Mouse (Mus musculus) macrophage (primary cell): ENCODE results near the gene Emx2. TPM values are rescaled to one million over a fixed set of nuclear protein-coding genes. Genes with fewer than 3 reads are reported as not detected.

Source experiments
- H3K27ac ChIP-seq: fragments of 350-480 bp; formaldehyde crosslinking; 2 replicates; pipeline ENCODE4 v1.9.0; 2021
- H3K36me3 ChIP-seq: fragments of 350-480 bp; formaldehyde crosslinking; 2 replicates; pipeline ENCODE4 v1.9.0; 2021; ENCODE audit errors: inconsistent target
- H3K4me3 ChIP-seq: fragments of 350-480 bp; formaldehyde crosslinking; 2 replicates; pipeline ENCODE4 v1.9.0; 2021; ENCODE audit errors: inconsistent target
- H3K79me2 ChIP-seq: fragments of 350-480 bp; formaldehyde crosslinking; 2 replicates; pipeline ENCODE4 v1.9.0; 2021; ENCODE audit errors: inconsistent target
- WGBS: methylation state at CpG from one replicate; pipeline ENCODE4 v1.1.7; 2026; ENCODE audit warnings: inconsistent platforms; ENCODE audit not compliant: missing documents; 5-methylcytosine and 5-hydroxymethylcytosine counted together
- polyA plus RNA-seq: library from polyadenylated mRNA; stranded (reverse); fragments of 250-400 nt; gene quantifications from 3 replicates; pipeline ENCODE4 v1.2.4, GENCODE M21; 2018; ENCODE audit warnings: inconsistent platforms

Emx2 gene
- polyA plus RNA-seq, 1 experiment from 2014 or later, result not detected

DNA sequence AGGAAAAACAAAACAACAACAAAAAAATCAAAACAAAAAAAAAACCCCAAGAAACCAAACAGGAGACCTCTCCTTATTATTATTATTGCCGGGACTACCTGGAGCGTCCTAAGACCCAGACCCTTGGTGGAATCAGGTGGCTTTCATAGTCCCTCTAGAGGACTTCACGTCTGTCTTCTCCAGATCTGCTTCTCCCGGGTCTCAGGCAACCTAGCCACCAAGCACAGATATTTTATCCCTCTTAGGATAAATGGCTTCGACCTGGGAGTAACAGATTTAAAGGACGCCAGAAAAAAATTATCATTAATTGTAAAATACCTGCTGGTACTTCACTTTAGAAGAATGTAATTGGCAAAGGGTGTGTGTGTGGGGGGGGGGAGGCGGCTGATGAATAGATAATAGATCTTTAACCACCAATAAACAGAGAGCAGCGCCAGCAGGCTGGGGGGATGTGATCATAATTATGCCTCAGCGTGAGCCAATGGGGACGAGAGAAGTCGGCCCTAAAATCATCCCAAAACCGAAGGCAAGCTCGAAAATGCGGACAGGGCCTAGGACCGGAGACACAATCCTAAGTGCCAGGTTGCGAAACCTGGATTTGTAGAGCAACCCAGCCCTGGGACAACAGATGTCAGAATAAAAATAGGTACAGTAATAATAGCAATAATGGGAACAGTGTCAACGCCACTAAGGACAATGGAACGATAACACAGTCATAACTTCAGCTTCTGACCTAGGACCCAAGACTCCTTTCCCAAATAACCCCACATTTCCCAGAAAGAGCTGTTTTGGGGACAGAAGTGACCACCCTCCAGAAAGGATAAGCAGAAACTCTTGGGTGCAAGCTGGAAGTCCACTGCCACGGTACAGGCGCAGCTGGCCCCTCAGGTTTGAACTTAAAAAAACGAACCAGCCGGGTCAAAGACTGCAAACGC lies 894 bp upstream of the Emx2 start:
- H3K4me3 ChIP-seq, result no peak overlapping the region
- no peaks in the 10 kb centered on the region for H3K79me2 ChIP-seq
- WGBS, result 10% methylated on average over 23 of the region's 23 CpGs
- no peak overlapping the region for H3K27ac ChIP-seq
- H3K36me3 ChIP-seq, result no peaks in the 10 kb centered on the region

DNA sequence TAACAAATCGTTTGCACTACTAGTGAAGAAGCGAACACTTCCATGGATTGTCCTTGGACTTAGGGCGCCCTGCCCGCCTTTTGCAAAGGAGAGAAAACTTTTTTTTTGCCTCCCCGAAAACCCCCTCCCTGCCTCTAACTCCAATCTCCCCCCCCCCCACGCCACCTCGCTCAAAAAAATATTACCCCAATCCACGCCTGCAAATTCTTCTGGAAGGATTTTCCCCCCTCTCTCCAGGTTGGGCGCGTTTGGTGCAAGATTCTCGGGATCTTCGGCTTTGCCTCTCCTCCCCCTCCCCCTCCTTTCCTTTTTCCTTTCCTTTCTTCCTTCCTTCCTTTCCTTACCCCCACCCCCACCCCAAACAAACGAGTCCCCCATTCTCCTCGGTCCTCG lies 567 bp downstream of the Emx2 start:
- Histone ChIP-seq H3K27ac (no peak overlapping the region), H3K36me3 (no peaks in the 10 kb centered on the region), H3K4me3 (no peak overlapping the region), H3K79me2 (no peaks in the 10 kb centered on the region)
- WGBS, result 10% methylated on average over 12 of the region's 15 CpGs

- 3% methylated on average over 75 of the region's 75 CpGs for WGBS
- no peaks in the 10 kb centered on the region for H3K36me3 ChIP-seq
- H3K27ac ChIP-seq, result no peak overlapping the region
- H3K4me3 ChIP-seq, result no peak overlapping the region
- H3K79me2 ChIP-seq, result no peaks in the 10 kb centered on the region
Observed at GRCm38 (mm10) chr19:59459158-59459781, 1.1 kb downstream of the Emx2 start.

DNA sequence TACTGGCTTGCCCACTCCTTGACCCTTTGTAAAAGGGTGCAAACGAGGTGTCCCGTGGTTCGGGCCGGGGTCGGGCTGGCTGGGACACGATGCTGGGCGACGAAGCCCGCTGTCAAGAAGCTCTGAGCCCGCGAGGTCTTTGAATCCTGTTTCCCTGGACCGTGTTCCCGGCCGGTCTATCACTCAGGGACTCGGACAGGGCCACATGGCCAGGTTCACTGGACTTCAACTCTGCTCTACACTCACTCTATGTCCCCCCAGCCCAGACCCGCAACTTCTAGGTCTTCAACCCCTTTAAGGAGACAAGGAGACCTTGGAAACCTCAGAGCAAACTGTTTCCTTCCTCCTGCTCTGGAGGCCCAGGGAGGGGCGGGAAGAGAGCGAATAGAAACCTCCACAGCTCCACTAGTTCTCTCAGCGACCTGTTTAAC lies 1.7 kb downstream of the Emx2 start:
- Histone ChIP-seq H3K27ac (no peak overlapping the region), H3K4me3 (no peak overlapping the region), H3K79me2 (no peaks in the 10 kb centered on the region), H3K36me3 (no peaks in the 10 kb centered on the region)
- WGBS, result 2% methylated on average over 19 of the region's 19 CpGs

GRCm38 (mm10) chr19:59460328-59461115 lies 2.4 kb downstream of the Emx2 start:
- WGBS, result 3% methylated on average over 33 of the region's 34 CpGs
- no peak overlapping the region for H3K4me3 ChIP-seq
- no peak overlapping the region for H3K27ac ChIP-seq
- H3K36me3 ChIP-seq, result no peaks in the 10 kb centered on the region
- no peaks in the 10 kb centered on the region for H3K79me2 ChIP-seq

GRCm38 (mm10) chr19:59461481-59462421 lies 3.6 kb downstream of the Emx2 start:
- 11% methylated on average over 36 of the region's 36 CpGs for WGBS
- no peak overlapping the region for H3K4me3 ChIP-seq
- no peaks in the 10 kb centered on the region for H3K79me2 ChIP-seq
- H3K27ac ChIP-seq, result no peak overlapping the region
- no peaks in the 10 kb centered on the region for H3K36me3 ChIP-seq

DNA sequence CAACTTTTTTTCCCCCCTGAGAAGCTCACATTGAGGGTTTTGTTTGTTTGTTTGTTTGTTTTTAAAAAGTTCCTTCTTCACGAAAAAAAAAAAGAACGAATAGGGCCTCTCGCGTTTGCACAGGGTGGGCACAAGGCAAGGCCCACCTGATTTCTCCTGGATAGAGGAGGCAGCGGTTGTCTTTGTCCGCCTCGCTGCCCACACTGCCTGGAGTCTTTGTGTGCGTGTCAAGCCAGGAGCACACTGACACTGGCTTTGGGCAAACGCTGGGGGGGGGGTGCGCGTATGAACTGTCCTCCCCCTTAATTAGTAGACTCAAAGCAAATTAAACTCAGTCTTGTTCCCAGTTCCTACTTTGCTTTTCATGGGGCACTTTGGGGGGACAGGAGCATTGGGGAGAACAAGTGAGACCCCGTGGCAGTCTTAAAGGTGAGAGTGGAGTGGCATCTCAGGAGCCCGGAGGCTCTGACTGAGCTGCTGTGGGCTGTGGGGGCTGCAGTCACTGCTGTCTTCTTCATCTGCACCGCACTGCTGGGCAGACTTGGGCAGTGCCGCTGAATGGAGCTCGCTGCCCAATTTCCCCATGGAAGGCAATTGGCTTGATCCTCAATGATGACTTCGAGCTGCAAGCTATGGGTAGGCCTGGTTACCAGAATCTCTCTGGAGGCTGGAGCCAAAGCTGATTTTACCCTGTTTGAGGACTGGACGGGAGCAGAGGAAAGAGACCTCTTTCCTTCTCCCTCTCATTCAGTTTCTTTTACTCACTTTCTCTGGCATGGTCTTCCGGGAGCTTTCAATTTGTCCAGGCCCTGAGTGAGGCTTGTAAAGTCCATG lies 4.5 kb downstream of the Emx2 start:
- WGBS, result 15% methylated on average over 19 of the region's 19 CpGs

DNA sequence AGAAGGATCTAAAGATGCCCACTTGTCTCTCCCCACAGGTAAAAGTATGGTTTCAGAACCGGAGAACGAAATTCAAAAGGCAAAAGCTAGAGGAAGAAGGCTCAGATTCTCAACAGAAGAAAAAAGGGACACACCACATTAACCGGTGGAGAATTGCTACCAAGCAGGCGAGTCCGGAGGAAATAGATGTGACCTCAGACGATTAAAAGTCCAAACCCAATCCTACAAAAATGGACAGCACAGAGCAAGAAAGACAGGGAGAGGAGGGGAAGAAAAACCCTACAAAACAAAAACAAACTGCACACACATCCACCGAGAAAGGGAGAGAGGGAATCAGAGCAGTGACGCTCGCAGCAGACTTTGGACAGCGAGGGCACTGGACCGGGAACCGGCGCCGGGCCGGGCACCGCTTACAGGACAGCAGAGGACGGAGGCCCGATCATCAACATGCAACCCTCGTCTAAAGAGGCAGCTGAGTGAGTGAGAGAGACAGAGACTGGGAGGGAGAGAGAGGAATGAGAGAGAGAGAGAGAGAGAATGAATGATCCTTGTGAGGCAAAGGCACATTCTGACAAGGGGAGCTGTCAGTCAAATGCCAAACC lies 5.8 kb downstream of the Emx2 start:
- no peak overlapping the region for H3K27ac ChIP-seq
- H3K79me2 ChIP-seq, result no peaks in the 10 kb centered on the region
- 7% methylated on average over 16 of the region's 19 CpGs for WGBS
- no peak overlapping the region for H3K4me3 ChIP-seq
- no peaks in the 10 kb centered on the region for H3K36me3 ChIP-seq

More for the DNA sequence above, 4.5 kb downstream of the Emx2 start:
- no peaks in the 10 kb centered on the region for H3K36me3 ChIP-seq
- no peaks in the 10 kb centered on the region for H3K79me2 ChIP-seq
- H3K4me3 ChIP-seq, result no peak overlapping the region
- H3K27ac ChIP-seq, result no peak overlapping the region

DNA sequence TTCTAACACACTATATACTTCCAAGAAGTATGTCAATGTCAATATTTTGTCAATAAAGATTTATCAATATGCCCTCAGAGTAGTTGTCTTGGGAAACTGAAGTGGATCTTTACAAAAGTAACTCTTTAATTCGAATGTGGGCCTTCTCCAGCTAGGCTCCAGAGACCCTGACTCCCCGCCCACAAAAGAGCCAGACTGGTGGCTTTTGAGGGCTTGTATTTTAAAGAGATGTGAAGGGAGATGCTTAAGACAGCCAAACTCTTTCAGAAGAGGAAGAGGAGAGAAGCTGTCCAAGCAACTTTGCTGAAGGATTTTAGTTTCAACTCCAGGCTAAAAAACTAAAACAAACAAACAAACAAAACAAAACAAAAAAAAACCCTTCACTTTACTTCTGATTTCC lies 7.1 kb downstream of the Emx2 start:
- H3K27ac ChIP-seq, result no peak overlapping the region
- no peaks in the 10 kb centered on the region for H3K36me3 ChIP-seq
- no peaks in the 10 kb centered on the region for H3K79me2 ChIP-seq
- WGBS, result 6% methylated on average over 2 of the region's 2 CpGs
- no peak overlapping the region for H3K4me3 ChIP-seq

DNA sequence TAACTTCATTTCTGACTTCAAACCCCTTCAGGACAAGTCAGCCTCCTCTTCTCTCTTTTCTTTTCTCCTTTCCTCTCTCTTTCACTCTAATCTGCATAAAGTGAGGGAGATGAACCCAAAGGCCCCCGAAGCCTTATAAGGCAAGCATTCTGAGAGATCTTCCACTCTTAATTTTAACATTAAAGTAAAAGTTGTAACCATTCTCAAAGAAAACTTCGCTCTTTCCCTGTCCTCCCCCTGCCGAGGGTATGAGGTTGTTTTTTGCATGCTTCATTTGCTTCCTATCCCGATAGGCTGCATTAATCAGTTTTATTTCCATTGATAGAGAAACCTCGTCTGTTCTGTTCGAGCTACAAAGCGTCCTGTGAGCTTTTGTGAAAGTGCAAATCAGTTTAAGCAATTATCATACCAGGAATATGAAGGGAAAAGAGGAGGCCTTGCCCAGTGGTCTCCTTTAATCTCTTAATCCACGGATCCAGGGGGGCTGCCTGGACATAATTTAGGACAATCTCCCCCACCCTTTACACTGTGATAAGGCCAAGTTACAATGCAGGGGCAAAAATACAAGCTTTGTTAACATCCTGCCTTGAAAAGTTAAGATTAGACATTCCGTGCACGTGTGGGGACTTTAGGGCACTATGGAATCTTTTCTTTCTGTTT lies 7.7 kb downstream of the Emx2 start:
- Histone ChIP-seq H3K79me2 (no peaks in the 10 kb centered on the region), H3K36me3 (no peaks in the 10 kb centered on the region), H3K4me3 (no peak overlapping the region), H3K27ac (no peak overlapping the region)
- whole genome bisulfite sequencing, result 8% methylated on average over 10 of the region's 10 CpGs

DNA sequence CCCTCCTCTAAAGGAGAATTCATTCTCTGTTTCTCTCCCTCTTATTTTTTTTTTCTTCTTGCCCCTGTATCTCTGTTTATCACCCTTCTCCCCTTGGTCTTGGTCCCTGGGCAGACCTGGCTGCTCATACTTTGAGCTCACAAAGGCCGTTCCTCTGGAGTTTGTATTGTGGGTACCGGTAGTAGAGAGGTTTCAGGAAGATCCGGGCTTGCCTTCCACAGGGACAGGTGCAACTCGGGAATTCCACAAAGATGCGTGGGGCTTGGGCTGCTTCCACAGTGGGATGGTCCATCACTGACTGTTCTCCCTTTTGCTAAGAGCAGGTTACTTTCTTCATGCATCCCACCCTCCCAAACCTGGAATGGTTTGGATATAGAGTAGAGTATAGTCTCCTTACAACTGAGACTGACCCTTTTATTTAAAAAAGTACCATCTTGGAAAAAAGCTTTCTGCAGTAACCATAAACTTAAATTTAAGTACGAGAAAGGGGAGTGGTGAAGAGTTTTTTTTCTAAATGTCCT lies 8.3 kb downstream of the Emx2 start:
- Histone ChIP-seq H3K36me3 (no peaks in the 10 kb centered on the region), H3K27ac (no peak overlapping the region), H3K79me2 (no peaks in the 10 kb centered on the region), H3K4me3 (no peak overlapping the region)
- 5% methylated on average over 6 of the region's 6 CpGs for WGBS

DNA sequence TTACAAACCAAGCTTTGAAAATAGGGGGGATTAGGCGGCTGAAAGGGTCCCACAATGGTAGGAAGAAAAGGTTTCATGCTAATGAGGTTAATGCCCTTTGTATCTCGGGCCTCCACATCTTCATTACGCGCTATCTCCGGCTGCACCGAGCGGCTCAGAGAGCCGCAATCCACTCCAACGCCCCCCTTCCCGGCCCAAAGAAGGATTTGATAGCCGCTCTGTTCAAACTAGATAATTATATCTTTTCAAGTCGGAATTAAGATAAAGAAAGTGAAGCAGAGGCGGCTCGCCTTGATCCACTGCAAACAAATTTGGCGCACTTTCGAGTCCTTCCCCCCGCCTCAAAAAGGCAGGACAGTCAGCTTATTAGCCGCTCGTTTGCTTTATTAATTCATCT lies 8.8 kb downstream of the Emx2 start:
- Histone ChIP-seq H3K79me2 (no peaks in the 10 kb centered on the region), H3K4me3 (no peak overlapping the region), H3K27ac (no peak overlapping the region), H3K36me3 (no peaks in the 10 kb centered on the region)
- 5% methylated on average over 19 of the region's 19 CpGs for WGBS
